Mouse (Mus musculus) gastrocnemius, postnatal 14 days (tissue): Measurements from ENCODE around the gene Phkg1. TPM values are rescaled to one million over a fixed set of nuclear protein-coding genes. Genes with fewer than 3 reads are reported as not detected.
"Not testable (repeated sequence)": the region's sequence is repeated elsewhere in the genome, so short reads cannot be mapped to it uniquely, and the experiment has no call there.

Experiments used
- DNase-seq: peaks from one replicate; pipeline ENCODE4 v3.0.0; 2021; ENCODE audit warnings: mixed read lengths
- intact Hi-C: fragments of 180-260 bp; cut with DNase I; formaldehyde crosslinking; loops from one replicate; pipeline ENCODE4 v1.15.1; 2025; ENCODE audit warnings: low total_unique reads
- total RNA-seq, 2 experiments: library from RNA; stranded (reverse); gene quantifications; 2 replicates each; pipeline ENCODE4 v1.2.3; 2021

Gene Phkg1
- total RNA-seq, 2 experiments from 2014 or later: 245 to 293 TPM

GRCm38 (mm10) chr5:129909147-129909546 is 10.8 kb upstream of the Phkg1 start:
- DNase-seq: no peak
- intact Hi-C loops: no loop called here

GRCm38 (mm10) chr5:129908242-129908965 is 10.1 kb upstream of the Phkg1 start, which contains the start of gene Nupr1l:
Gene Nupr1l (plus strand): TSS chr5:129908540.
- peak; percentile 92 for DNase-seq
- intact Hi-C loops: no loop called here

- intact Hi-C loops: no loop called here
- no peak for DNase-seq
Measured at GRCm38 (mm10) chr5:129907775-129908174, 9.4 kb upstream of the Phkg1 start.

- DNase-seq: peak; percentile 84
- intact Hi-C loops: no loop called here
Measured at GRCm38 (mm10) chr5:129895198-129896088, 2.9 kb downstream of the Phkg1 start, which contains the start of gene Zbed5. Gene Zbed5 (plus strand): TSS chr5:129895723.

- intact Hi-C loops, DNase-seq: not testable (repeated sequence)
Measured at GRCm38 (mm10) chr5:129890390-129890789, 8.0 kb downstream of the Phkg1 start.

GRCm38 (mm10) chr5:129886911-129887636 is 11.3 kb downstream of the Phkg1 start, which contains the start of gene Chchd2:
Gene Chchd2 (minus strand): TSS chr5:129887470.
- DNase-seq: peak; percentile 90
- intact Hi-C loops: no loop called here

- intact Hi-C loops: no loop called here
- DNase-seq: no peak
Measured at GRCm38 (mm10) chr5:129886271-129886670, 12.1 kb downstream of the Phkg1 start.

GRCm38 (mm10) chr5:129879888-129880287 is 18.5 kb downstream of the Phkg1 start:
- intact Hi-C loops: no loop called here
- no peak for DNase-seq

- intact Hi-C loops: no loop called here
- peak; percentile 85 for DNase-seq
Measured at GRCm38 (mm10) chr5:129878946-129879345, 19.4 kb downstream of the Phkg1 start.

- DNase-seq: peak; percentile 68
- intact Hi-C loops: no loop called here
Measured at GRCm38 (mm10) chr5:129877731-129878455, 20.5 kb downstream of the Phkg1 start.

GRCm38 (mm10) chr5:129875098-129875497 is 23.3 kb downstream of the Phkg1 start:
- no peak for DNase-seq
- intact Hi-C loops: no loop called here

- intact Hi-C loops: no loop called here
- DNase-seq: no peak
Measured at GRCm38 (mm10) chr5:129873942-129874341, 24.4 kb downstream of the Phkg1 start.

- no peak for DNase-seq
Measured at GRCm38 (mm10) chr5:129871238-129871637, 27.1 kb downstream of the Phkg1 start.

GRCm38 (mm10) chr5:129869238-129869995 is 28.9 kb downstream of the Phkg1 start:
- intact Hi-C loops: no loop called here

More at GRCm38 (mm10) chr5:129871238-129871637, 27.1 kb downstream of the Phkg1 start:
- intact Hi-C loops: no loop called here

GRCm38 (mm10) chr5:129865841-129866240 is 32.5 kb downstream of the Phkg1 start:
- no peak for DNase-seq
- intact Hi-C loops: no loop called here

More at GRCm38 (mm10) chr5:129869238-129869995, 28.9 kb downstream of the Phkg1 start:
- no peak for DNase-seq

- intact Hi-C loops: no loop called here
- DNase-seq: peak; percentile 41
Measured at GRCm38 (mm10) chr5:129864467-129864866, 33.9 kb downstream of the Phkg1 start.

GRCm38 (mm10) chr5:129862325-129862724 is 36.0 kb downstream of the Phkg1 start:
- intact Hi-C loops: no loop called here

GRCm38 (mm10) chr5:129856414-129856813 is 41.9 kb downstream of the Phkg1 start:
- DNase-seq: no peak
- intact Hi-C loops: no loop called here

More at GRCm38 (mm10) chr5:129862325-129862724, 36.0 kb downstream of the Phkg1 start:
- no peak for DNase-seq
